Mouse (Mus musculus) olfactory bulb, adult 2 months (tissue): Measurements from ENCODE around the gene Procr.

ENCODE experiments used
- CTCF ChIP-seq: fragments of 200-500 bp; IDR thresholded peaks from 2 replicates; pipeline ENCODE4 v1.5.1; 2012; ENCODE audit warnings: low read depth, mild to moderate bottlenecking, low read length, moderate library complexity; ENCODE audit not compliant: insufficient read depth
- POLR2A ChIP-seq: fragments of 200-500 bp; IDR thresholded peaks from 2 replicates; pipeline ENCODE4 v1.6.1; 2012; ENCODE audit warnings: mild to moderate bottlenecking, low read depth, low read length, moderate library complexity; ENCODE audit not compliant: insufficient read depth

GRCm38 (mm10) chr2:155778004-155778403 is 27.1 kb downstream of the Procr start:
- TF ChIP-seq CTCF, result no peak
- TF ChIP-seq POLR2A, result no peak
